Mouse (Mus musculus): ENCODE data around the gene Adamts8. TPM values are rescaled to one million over a fixed set of nuclear protein-coding genes. Genes with fewer than 3 reads are reported as not detected.
A peak's percentile ranks its signal among the peaks of the same experiment; 100 is the strongest.

Gene Adamts8
- total and polyA plus RNA-seq, 3 experiments: not detected

DNA sequence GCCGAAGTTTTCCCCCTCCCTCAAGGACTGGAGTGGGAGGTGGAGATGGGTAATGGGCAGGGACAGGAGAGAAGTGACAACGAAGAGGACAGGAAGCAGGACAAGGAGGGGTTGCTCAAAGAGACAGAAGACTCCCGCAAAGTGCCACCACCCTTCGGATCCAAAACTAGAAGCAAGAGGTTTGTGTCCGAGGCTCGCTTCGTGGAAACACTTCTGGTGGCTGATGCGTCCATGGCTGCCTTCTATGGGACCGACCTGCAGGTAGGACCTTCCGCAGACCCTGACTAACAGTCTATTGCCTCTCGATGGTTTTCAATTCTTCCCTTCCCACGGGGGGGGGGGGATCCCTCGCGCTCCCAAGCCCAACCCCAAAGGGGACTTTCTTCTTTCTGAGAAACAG is 979 bp downstream of the Adamts8 start:
- Histone ChIP-seq H3K4me3 (ENCODE audit: control insufficient read depth in 1 of 2, insufficient read depth in 1 of 2, low read depth in 2 of 2, low read length in 2 of 2) (no peak overlapping the region), H3K9ac (ENCODE audit: control insufficient read depth, low read depth, low read length, poor library complexity, severe bottlenecking) (no peak overlapping the region), H3K27me3 (ENCODE audit: control insufficient read depth in 1 of 2, insufficient read depth in 2 of 2, low read length in 2 of 2) (no peaks in the 10 kb centered on the region), H3K9me3 (replicated peaks; ENCODE audit: insufficient read depth, low read length) (no peaks in the 10 kb centered on the region), H3K4me1 (ENCODE audit: control insufficient read depth in 1 of 2, insufficient read depth in 2 of 2, low read length in 2 of 2) (no peaks in the 10 kb centered on the region), H3K79me2 (ENCODE audit: control insufficient read depth, insufficient read depth, low read length, poor library complexity) (no peaks in the 10 kb centered on the region), H3K36me3 (ENCODE audit: control insufficient read depth in 1 of 2, insufficient read depth in 2 of 2, low read length in 2 of 2) (no peaks in the 10 kb centered on the region), H3K27ac (ENCODE audit: control insufficient read depth, low read depth, low read length) (no peak overlapping the region)
- no peak for DNase-seq (ENCODE audit: low read depth, low spot score)
- no peak for TF ChIP-seq SIN3A (IDR thresholded peaks at IDR 0.05; ENCODE audit: low read length)
- TF ChIP-seq GABPA (IDR thresholded peaks at IDR 0.05; ENCODE audit: low read depth, low read length): no peak
- TF ChIP-seq MAX (IDR thresholded peaks at IDR 0.05; ENCODE audit: low read length): no peak
- no peak for TF ChIP-seq GATA1 (IDR thresholded peaks at IDR 0.05; ENCODE audit: low read depth, low read length)
- no peak for TF ChIP-seq KAT2A (conservative IDR thresholded peaks at IDR 0.05; ENCODE audit: low read depth, low read length)
- TF ChIP-seq ELF1 (IDR thresholded peaks at IDR 0.05; ENCODE audit: low read depth, low read length): no peak
- no peak for TF ChIP-seq MEF2A (IDR thresholded peaks at IDR 0.05; ENCODE audit: extremely low read depth, insufficient replicate concordance, low read depth, low read length, poor library complexity, severe bottlenecking)
- TF ChIP-seq TAL1 (IDR thresholded peaks at IDR 0.05; ENCODE audit: low read length): no peak
- no peak for TF ChIP-seq ZNF384 (IDR thresholded peaks at IDR 0.05; ENCODE audit: low read depth, low read length)
- TF ChIP-seq E2F4 (IDR thresholded peaks at IDR 0.05; ENCODE audit: borderline replicate concordance, low read depth, low read length): no peak
- no peak for TF ChIP-seq SMC3 (IDR thresholded peaks at IDR 0.05; ENCODE audit: low read depth, low read length)
- no peak for TF ChIP-seq RAD21 (IDR thresholded peaks at IDR 0.05; ENCODE audit: low read depth, low read length)
- TF ChIP-seq MYB (IDR thresholded peaks at IDR 0.05; ENCODE audit: low read depth, low read length): no peak
- TF ChIP-seq USF1 (IDR thresholded peaks at IDR 0.05; ENCODE audit: low read depth, low read length): no peak
- no peak for TF ChIP-seq MAZ (IDR thresholded peaks at IDR 0.05; ENCODE audit: low read depth, low read length)
- no peak for TF ChIP-seq ZKSCAN1 (IDR thresholded peaks at IDR 0.05; ENCODE audit: low read depth, low read length)
- no peak for TF ChIP-seq EP300 (IDR thresholded peaks at IDR 0.05; ENCODE audit: low read depth in 1 of 2, low read length in 2 of 2)
- no peak for TF ChIP-seq BHLHE40 (IDR thresholded peaks at IDR 0.05; ENCODE audit: borderline replicate concordance, low read depth, low read length)
- TF ChIP-seq HCFC1 (IDR thresholded peaks at IDR 0.05; ENCODE audit: low read depth, low read length): no peak
- TF ChIP-seq POLR2AphosphoS2 (IDR thresholded peaks at IDR 0.05; ENCODE audit: low read length): no peak

DNA sequence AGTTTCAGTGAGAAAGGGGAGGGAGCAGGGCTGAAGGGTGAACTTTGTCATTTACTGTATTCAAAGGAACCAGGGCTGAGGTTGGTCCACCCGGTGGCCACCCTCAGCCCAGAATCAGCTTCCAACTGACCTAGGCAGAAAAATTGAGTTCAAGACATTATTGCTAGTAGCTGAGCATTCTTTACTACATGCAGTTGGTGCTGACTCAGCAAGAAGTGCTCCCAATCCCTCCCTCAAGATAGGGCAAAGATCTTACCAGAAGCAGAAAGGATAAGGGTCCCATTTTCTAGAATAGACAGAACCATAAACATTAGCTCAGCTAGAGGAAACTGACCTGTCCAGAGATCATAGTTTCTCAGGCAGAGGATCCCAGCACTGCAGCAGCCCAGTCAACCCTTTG is 1.9 kb downstream of the Adamts8 start:
- Histone ChIP-seq H3K79me2 (ENCODE audit: control insufficient read depth, insufficient read depth, low read length, poor library complexity) (no peaks in the 10 kb centered on the region), H3K36me3 (ENCODE audit: control insufficient read depth in 1 of 2, insufficient read depth in 2 of 2, low read length in 2 of 2) (no peaks in the 10 kb centered on the region), H3K9me3 (replicated peaks; ENCODE audit: insufficient read depth, low read length) (no peaks in the 10 kb centered on the region), H3K4me3 (ENCODE audit: control insufficient read depth in 1 of 2, insufficient read depth in 1 of 2, low read depth in 2 of 2, low read length in 2 of 2) (no peak overlapping the region), H3K4me1 (ENCODE audit: control insufficient read depth in 1 of 2, insufficient read depth in 2 of 2, low read length in 2 of 2) (no peaks in the 10 kb centered on the region), H3K27me3 (ENCODE audit: control insufficient read depth in 1 of 2, insufficient read depth in 2 of 2, low read length in 2 of 2) (no peaks in the 10 kb centered on the region), H3K27ac (ENCODE audit: control insufficient read depth, low read depth, low read length) (no peak overlapping the region), H3K9ac (ENCODE audit: control insufficient read depth, low read depth, low read length, poor library complexity, severe bottlenecking) (no peak overlapping the region)
- TF ChIP-seq ETS1 (IDR thresholded peaks at IDR 0.05; ENCODE audit: low read depth, low read length) (no peak), MAFK (IDR thresholded peaks at IDR 0.05; ENCODE audit: borderline replicate concordance, low read depth, low read length) (peak; percentile 69)
- DNase-seq (ENCODE audit: low read depth, low spot score): no peak
